Mouse (Mus musculus): ENCODE results near the gene Faim2. TPM values are rescaled to one million over a fixed set of nuclear protein-coding genes. Genes with fewer than 3 reads are reported as not detected.

The Faim2 gene
- total and polyA plus RNA-seq, 3 experiments: 0.07 to 0.53 (median 0.39) TPM

GRCm38 (mm10) chr15:99503256-99503655 is 24.7 kb downstream of the Faim2 start:
- H3K36me3 ChIP-seq (ENCODE audit: control insufficient read depth, insufficient read depth, low read length): no peaks in the 10 kb centered on the region
- H3K27ac ChIP-seq: no peak overlapping the region
- no peaks in the 10 kb centered on the region for H3K79me2 ChIP-seq (replicated peaks; ENCODE audit: control insufficient read depth, insufficient read depth, low read length)
- intact Hi-C loops (cut with DNase I): no loop called here
- H3K27me3 ChIP-seq (ENCODE audit: control insufficient read depth, insufficient read depth, low read length): no peaks in the 10 kb centered on the region
- no peak overlapping the region for H3K9ac ChIP-seq (ENCODE audit: low read depth, low read length)
- no peak for TF ChIP-seq POLR2A (IDR thresholded peaks at IDR 0.05; ENCODE audit: insufficient read depth, low read depth, low read length)
- TF ChIP-seq EP300 (IDR thresholded peaks at IDR 0.05; ENCODE audit: insufficient read depth, low read depth, low read length): no peak
- TF ChIP-seq CTCF (IDR thresholded peaks at IDR 0.05): no peak
- H3K4me3 ChIP-seq: no peak overlapping the region
- no peak for DNase-seq
- H3K4me1 ChIP-seq (ENCODE audit: control insufficient read depth, insufficient read depth, low read length): peaks cover 2% of the 10 kb centered on the region
- 74% methylated on average over 5 of the region's 5 CpGs for WGBS

GRCm38 (mm10) chr15:99502311-99502831 is 25.6 kb downstream of the Faim2 start:
- Histone ChIP-seq H3K4me1 (ENCODE audit: control insufficient read depth, insufficient read depth, low read length) (peaks cover 8% of the 10 kb centered on the region), H3K9ac (ENCODE audit: low read depth, low read length) (no peak overlapping the region), H3K4me3 (no peak overlapping the region), H3K79me2 (replicated peaks; ENCODE audit: control insufficient read depth, insufficient read depth, low read length) (no peaks in the 10 kb centered on the region), H3K27ac (no peak overlapping the region), H3K27me3 (ENCODE audit: control insufficient read depth, insufficient read depth, low read length) (no peaks in the 10 kb centered on the region), H3K36me3 (ENCODE audit: control insufficient read depth, insufficient read depth, low read length) (no peaks in the 10 kb centered on the region)
- DNase-seq: no peak
- TF ChIP-seq POLR2A (IDR thresholded peaks at IDR 0.05; ENCODE audit: insufficient read depth, low read depth, low read length) (no peak), CTCF (IDR thresholded peaks at IDR 0.05) (no peak), EP300 (IDR thresholded peaks at IDR 0.05; ENCODE audit: insufficient read depth, low read depth, low read length) (no peak)
- WGBS: 74% methylated on average over 12 of the region's 12 CpGs
- intact Hi-C loops (cut with DNase I): no loop called here

GRCm38 (mm10) chr15:99501292-99502260 is 26.4 kb downstream of the Faim2 start:
- Histone ChIP-seq H3K27me3 (ENCODE audit: control insufficient read depth, insufficient read depth, low read length) (no peaks in the 10 kb centered on the region), H3K4me3 (no peak overlapping the region), H3K27ac (no peak overlapping the region), H3K79me2 (replicated peaks; ENCODE audit: control insufficient read depth, insufficient read depth, low read length) (no peaks in the 10 kb centered on the region), H3K4me1 (ENCODE audit: control insufficient read depth, insufficient read depth, low read length) (peaks cover 9% of the 10 kb centered on the region), H3K9ac (ENCODE audit: low read depth, low read length) (no peak overlapping the region), H3K36me3 (ENCODE audit: control insufficient read depth, insufficient read depth, low read length) (no peaks in the 10 kb centered on the region)
- no peak for DNase-seq
- TF ChIP-seq POLR2A (IDR thresholded peaks at IDR 0.05; ENCODE audit: insufficient read depth, low read depth, low read length) (no peak), CTCF (IDR thresholded peaks at IDR 0.05) (no peak), EP300 (IDR thresholded peaks at IDR 0.05; ENCODE audit: insufficient read depth, low read depth, low read length) (no peak)
- intact Hi-C loops (cut with DNase I): no loop called here
- 82% methylated on average over 20 of the region's 20 CpGs for WGBS

GRCm38 (mm10) chr15:99500320-99500719 is 27.6 kb downstream of the Faim2 start:
- no peaks in the 10 kb centered on the region for H3K79me2 ChIP-seq (replicated peaks; ENCODE audit: control insufficient read depth, insufficient read depth, low read length)
- no peaks in the 10 kb centered on the region for H3K36me3 ChIP-seq (ENCODE audit: control insufficient read depth, insufficient read depth, low read length)
- peaks cover 9% of the 10 kb centered on the region for H3K4me1 ChIP-seq (ENCODE audit: control insufficient read depth, insufficient read depth, low read length)
- H3K27ac ChIP-seq: no peak overlapping the region
- intact Hi-C loops (cut with DNase I): no loop called here
- H3K4me3 ChIP-seq: no peak overlapping the region
- 40% methylated on average over 5 of the region's 5 CpGs for WGBS
- DNase-seq: no peak
- H3K9ac ChIP-seq (ENCODE audit: low read depth, low read length): no peak overlapping the region
- no peak for TF ChIP-seq POLR2A (IDR thresholded peaks at IDR 0.05; ENCODE audit: insufficient read depth, low read depth, low read length)
- no peak for TF ChIP-seq CTCF (IDR thresholded peaks at IDR 0.05)
- TF ChIP-seq EP300 (IDR thresholded peaks at IDR 0.05; ENCODE audit: insufficient read depth, low read depth, low read length): no peak
- H3K27me3 ChIP-seq (ENCODE audit: control insufficient read depth, insufficient read depth, low read length): no peaks in the 10 kb centered on the region

GRCm38 (mm10) chr15:99499726-99500125 is 28.2 kb downstream of the Faim2 start:
- H3K9ac ChIP-seq (ENCODE audit: low read depth, low read length): no peak overlapping the region
- H3K27ac ChIP-seq: no peak overlapping the region

More at GRCm38 (mm10) chr15:99499726-99500125, 28.2 kb downstream of the Faim2 start:
- no peak for DNase-seq
- intact Hi-C loops (cut with DNase I): loop anchor here (5.0 kb wide), 2 partner anchors 188 to 408 kb away; no protein-coding TSS in a partner anchor
- H3K79me2 ChIP-seq (replicated peaks; ENCODE audit: control insufficient read depth, insufficient read depth, low read length): no peaks in the 10 kb centered on the region
- no peak overlapping the region for H3K4me3 ChIP-seq
- WGBS: 32% methylated on average over 6 of the region's 6 CpGs
- H3K4me1 ChIP-seq (ENCODE audit: control insufficient read depth, insufficient read depth, low read length): peaks cover 9% of the 10 kb centered on the region
- no peak for TF ChIP-seq CTCF (IDR thresholded peaks at IDR 0.05)
- TF ChIP-seq EP300 (IDR thresholded peaks at IDR 0.05; ENCODE audit: insufficient read depth, low read depth, low read length): no peak
- TF ChIP-seq POLR2A (IDR thresholded peaks at IDR 0.05; ENCODE audit: insufficient read depth, low read depth, low read length): no peak
- H3K27me3 ChIP-seq (ENCODE audit: control insufficient read depth, insufficient read depth, low read length): no peaks in the 10 kb centered on the region
- H3K36me3 ChIP-seq (ENCODE audit: control insufficient read depth, insufficient read depth, low read length): no peaks in the 10 kb centered on the region
